Mouse (Mus musculus) left cerebral cortex, postnatal 25 days (tissue): ENCODE measurements around the gene Lmna. TPM values are rescaled to one million over a fixed set of nuclear protein-coding genes. Genes with fewer than 3 reads are reported as not detected.
A peak's percentile ranks its signal among the peaks of the same experiment; 100 is the strongest.

Experiments
- DNase-seq, 2 experiments: peaks; one replicate each; pipeline ENCODE4 v3.0.0; 2022; ENCODE audit warnings: low spot score in 2 of 2, mixed read lengths in 1 of 2
- intact Hi-C: fragments of 180-260 bp; cut with DNase I; formaldehyde crosslinking; loops from one replicate; pipeline ENCODE4 v1.15.1; 2025
- total RNA-seq, 2 experiments: library from RNA; stranded (reverse); gene quantifications; 2 replicates each; pipeline ENCODE4 v1.2.3; 2021

Gene Lmna
- total RNA-seq, 2 experiments from 2014 or later = 42.1 to 48.7 TPM

DNA sequence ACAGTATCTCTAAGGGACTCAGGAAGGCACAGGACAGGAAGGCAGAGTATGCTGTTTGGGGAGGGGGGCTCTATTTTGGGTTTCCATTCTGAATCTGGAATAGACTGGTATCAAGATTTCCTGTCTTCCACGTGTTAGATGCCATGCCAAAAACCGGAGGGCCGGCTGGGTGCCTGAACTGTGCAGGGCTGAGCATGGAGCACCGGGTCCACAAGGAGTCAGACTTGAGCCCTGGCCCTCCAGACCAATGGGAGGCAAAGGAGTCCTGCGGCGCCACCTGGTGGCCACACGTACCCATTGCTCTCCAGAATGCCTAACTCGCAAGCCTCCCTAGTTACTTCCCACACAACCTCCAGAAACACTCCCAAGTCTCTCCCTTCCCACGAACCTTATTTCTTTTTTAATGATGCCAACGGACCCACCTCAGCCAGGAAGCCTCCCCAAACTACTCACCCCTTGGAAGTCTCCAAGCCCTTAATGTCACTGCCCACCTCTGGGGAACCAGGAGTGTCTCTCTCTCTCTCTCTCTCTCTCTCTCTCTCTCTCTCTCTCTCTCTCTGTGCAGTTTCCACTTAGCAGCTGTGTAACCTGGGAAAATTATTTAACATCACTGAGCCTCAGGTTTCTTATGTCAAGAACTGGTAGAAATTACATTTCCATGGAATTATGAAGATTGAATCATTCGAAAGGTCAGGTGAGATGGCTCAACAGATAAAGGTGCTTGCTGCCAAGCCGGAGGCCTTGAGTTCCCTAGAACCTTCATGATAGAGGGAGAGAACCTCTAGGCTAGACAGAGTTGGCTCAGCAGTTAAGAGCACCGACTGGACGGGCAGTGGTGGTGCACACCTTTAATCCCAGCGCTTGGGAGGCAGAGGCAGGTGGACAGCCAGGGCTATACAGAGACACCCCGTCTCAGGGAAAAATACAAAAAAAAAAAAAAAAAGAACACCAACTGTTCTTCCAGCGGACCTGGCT, 16.7 kb upstream of the Lmna start:
- peak; percentile 75 to 85 for DNase-seq
- intact Hi-C loops = loop anchor here (1.0 kb wide), 1 partner anchor 43 kb away; no protein-coding TSS in a partner anchor

DNA sequence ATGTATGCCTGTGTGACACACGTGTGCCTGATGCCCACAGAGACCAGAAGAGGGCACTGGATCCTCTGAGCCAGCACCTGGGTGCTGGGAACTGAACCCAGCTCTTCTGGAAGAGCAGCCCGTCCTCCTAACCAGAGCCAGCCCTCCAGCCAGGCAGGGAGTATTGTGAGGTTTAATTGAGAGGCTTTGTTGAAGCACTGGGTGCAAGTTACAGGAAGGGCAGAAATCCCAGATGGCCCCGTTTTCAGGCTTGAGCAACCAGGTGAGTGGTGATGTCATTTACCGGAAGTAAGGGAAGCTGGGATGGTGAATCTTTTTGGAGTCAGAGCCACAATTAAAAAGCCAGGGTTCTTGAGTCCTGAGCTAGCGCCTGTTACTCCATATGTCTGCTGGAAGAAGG, 15.3 kb upstream of the Lmna start:
- no peak for DNase-seq
- intact Hi-C loops = no loop called here

DNA sequence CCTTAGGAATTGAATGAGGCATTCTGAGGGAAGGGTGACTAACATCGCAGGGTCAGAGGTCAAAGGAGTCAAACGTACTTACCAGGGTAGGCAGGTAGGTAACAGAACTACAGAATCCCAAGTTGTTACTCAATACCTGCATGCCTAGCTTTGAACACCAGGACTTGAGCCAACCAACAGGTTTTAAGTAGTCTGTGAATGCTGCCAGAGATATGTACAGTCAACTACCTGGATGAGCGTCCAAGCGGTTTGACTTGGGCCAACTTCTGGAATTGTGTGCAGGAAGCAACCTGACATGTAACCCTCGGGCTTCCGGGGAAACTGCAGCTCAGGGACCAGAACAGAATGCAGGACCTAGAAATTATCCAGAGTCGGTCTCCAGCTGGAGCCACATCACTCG, 13.3 kb upstream of the Lmna start:
- intact Hi-C loops = loop anchor here (2.0 kb wide), 1 partner anchor 116 kb away; no protein-coding TSS in a partner anchor

DNA sequence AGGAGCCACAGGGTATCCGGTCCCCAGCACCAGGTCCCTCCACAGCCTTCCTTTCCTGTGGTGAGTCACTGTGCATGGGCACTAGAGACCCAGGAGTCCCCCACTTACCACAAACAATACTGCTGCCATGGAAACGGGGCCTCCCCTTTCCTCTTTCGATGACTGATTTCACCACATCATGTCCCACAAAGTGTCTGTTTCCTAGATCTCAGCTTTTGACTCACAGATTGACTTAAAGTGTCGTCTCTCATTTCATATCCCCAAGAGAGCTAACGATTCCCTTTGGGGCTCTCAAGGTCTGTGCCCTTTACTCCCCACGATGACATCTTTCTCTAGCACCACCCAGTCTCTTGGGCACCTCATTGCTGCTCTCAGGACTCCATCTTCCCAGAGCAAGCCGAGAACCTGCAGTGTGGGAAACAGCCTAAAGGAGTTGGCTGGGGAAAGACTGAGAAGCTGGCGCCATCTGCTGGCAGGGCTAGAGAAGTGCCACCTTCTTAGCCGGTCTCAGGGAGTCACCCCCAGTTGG, 12.1 kb upstream of the Lmna start:
- peak; percentile 56 to 72 for DNase-seq
- intact Hi-C loops = loop anchor here (1.0 to 2.0 kb wide), 2 partner anchors 39 to 115 kb away; no protein-coding TSS in a partner anchor

More for the DNA sequence above, 13.3 kb upstream of the Lmna start:
- DNase-seq = no peak

DNA sequence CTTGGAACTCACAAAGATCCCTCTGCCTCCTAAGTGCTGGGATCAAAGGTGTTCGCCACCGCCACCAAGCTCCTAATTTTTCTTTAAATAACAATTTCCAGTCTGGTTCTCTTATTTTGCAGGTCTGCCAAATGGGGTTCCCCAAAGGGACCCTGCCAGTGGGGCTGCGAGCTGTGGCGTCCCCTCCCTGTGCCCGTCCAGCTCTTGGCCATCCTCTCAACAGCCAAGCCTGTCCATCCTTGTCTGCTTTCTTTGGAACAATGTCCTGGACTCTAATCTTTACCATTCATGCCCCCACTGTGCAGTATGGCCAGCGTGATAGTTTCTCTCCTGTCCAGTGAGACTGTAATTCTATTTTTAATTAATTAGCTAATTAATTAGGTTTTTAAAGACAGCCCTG, 11.4 kb upstream of the Lmna start:
- DNase-seq = no peak
- intact Hi-C loops = no loop called here

DNA sequence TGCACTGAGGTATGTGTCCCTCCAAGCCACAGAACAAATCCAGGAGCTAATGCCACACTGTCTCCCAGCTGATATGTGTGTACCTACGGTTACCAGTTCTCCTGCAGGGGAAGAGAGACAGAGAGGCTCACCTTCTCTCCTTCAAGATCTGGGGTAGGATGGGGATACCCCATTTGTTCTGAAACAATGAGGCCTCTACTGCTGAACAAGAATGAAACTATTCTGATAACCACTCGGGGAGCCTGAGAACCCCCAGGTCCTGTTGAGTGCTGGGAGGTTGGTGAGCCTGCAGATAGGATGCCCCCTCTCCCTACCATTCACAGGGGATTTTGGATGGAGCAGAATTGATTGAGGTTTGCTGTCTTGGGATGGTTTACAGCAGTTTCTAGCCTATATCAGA, 10.3 kb upstream of the Lmna start:
- intact Hi-C loops = no loop called here
- no peak for DNase-seq

DNA sequence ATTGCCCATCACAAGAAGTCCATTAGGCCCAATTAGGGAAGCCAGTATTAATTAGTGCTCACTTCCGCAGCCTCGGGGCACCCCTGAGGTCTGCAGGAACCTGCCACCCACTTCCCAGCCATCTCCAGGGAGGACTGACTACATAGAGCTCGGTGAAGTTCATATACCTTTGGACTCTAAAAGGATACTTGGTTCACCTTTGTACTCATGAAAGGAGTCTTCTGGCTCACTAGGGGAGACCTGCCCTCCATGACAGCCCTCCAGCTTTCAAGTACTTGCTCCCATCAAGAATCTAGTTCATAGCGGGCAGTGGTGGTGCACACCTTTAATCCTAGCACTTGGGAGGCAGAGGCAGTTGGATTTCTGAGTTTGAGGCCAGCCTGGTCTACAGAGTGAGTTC, 8.7 kb upstream of the Lmna start:
- DNase-seq = no peak

DNA sequence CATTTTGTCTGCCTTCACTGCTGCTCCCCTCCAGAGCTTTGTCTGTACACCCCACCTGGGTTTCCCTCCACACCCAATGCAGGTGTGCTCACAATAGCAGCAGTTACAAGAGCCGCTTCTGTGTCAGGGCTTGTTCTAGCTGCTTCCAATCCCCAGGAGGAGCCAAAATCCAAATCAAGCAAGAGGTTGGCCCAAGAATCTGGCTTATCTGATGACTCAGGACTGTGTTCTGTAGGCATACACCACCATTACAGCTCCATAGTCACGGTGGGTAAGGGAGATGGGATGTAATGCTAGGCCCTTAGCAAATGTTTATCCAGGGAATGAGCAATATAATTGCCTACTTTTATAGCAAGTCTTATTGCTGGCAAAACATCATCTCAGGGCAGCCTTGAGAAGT, 6.7 kb upstream of the Lmna start:
- DNase-seq = no peak
- intact Hi-C loops = no loop called here

More for the DNA sequence above, 8.7 kb upstream of the Lmna start:
- intact Hi-C loops = no loop called here

DNA sequence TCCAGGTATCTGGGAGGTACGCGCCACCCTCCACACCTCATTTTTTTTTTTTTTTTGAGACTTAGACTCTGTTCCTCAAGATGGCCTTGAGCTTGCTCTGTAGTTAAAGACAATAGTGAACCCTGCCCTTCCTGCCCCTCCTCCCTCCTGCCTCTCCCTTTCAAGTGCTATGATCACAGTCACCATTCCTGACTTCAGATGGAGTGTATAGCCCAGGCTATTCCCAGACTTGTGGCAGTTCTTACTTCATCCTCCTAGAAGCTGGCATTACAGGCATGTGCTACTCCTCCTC, 5.3 kb upstream of the Lmna start:
- intact Hi-C loops = no loop called here

DNA sequence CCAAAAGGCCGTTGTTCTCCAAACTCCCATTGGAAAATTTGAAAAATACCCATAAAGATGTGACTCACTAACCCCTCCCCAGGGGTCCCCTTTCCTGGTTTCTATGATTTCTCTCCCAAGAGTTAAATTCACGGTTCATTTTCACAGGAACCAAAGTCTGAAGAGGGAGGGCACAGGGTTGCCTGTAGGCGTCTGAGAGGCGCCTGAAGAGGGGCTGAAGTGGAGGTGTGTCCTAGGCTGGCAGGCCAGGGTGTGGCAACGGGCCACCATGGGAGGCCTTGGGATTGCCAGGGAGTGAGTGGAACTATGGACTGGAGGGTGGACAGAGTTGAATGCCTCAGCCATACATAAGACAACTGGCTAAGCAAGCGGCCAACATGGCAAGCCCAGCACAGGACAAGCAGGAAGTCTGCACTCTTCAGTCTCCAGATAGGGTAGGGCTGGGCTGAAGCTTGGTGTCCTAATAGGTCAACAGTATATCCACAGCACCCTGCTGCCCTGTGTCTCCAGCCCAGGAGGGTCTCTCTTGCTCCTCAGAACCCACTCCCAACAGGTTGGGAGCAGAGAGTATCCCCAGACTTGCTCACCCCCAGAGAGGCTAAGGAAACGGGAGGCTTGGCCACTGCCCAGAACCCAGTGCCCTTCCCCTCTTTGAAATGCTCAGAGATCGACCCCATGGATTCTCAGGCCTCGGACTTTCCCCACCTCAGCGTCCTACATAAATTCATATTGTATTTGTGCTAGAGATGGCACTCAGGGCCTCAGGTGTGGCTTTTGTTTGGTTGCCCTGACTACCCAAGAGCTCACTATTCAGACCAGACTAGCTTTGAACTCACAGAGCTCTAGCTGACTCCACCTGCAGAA, 4.7 kb upstream of the Lmna start:
- intact Hi-C loops = no loop called here
- DNase-seq = no peak

More for the DNA sequence above, 5.3 kb upstream of the Lmna start:
- DNase-seq = no peak

DNA sequence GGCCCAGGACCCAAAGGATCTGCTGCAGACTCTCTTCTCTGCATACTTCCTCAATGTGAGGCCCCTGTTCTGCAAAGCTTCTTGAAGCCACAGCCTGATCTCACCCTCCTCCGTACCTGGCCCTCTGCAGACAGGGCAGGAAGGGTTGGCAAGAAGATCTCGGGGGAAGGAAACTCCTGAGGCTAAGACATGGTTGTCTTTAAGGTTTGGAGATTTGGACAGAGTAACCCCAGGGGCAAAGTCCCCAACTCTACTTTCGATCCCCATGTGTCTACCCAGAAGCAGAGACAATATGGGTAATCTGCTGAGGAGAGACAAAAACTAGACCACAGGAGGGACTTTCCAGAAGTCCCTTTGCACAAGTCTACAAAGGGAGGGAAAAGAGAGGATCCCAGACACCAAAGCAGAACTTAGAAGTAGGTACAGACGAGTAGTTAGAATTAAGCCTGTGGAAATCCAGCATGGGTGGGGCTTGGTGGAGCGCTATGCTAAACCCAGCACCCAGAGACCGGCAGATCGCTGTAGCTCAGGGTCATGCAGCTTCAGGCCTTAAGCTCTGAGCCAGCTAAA, 3.9 kb upstream of the Lmna start:
- intact Hi-C loops = no loop called here
- DNase-seq = no peak

DNA sequence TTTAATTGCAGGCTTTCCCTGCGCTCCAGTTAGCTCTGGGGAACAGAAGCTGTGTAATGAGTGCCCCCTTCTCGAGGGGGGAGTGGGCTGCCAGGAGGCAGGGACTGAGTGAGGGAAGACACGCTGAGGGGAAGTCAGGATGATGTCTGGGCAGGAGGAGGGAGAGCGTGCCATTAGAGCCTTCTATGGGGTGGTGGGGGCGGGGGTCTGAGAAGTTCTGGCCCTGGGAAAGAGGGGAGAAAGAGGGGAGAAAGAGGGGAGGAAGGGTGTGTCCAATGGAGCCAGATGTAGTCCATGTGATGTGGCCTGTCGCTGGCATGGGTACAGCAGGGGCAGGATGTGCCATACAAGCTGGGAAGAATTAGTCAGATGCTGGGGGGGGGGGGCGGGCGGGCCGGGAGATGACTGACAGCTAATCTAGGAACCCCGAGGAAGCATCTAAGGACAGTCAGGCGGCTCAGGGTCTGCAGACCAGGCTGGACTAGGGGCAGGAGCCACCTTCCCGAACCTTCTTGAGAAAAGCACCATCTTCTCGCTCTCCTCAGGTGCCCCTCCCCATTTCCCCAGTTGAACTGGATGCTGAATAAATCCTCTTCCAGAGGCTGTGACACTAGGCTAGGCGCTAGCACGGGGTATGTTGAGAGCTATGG, 3.3 kb upstream of the Lmna start:
- DNase-seq = no peak
- intact Hi-C loops = no loop called here

DNA sequence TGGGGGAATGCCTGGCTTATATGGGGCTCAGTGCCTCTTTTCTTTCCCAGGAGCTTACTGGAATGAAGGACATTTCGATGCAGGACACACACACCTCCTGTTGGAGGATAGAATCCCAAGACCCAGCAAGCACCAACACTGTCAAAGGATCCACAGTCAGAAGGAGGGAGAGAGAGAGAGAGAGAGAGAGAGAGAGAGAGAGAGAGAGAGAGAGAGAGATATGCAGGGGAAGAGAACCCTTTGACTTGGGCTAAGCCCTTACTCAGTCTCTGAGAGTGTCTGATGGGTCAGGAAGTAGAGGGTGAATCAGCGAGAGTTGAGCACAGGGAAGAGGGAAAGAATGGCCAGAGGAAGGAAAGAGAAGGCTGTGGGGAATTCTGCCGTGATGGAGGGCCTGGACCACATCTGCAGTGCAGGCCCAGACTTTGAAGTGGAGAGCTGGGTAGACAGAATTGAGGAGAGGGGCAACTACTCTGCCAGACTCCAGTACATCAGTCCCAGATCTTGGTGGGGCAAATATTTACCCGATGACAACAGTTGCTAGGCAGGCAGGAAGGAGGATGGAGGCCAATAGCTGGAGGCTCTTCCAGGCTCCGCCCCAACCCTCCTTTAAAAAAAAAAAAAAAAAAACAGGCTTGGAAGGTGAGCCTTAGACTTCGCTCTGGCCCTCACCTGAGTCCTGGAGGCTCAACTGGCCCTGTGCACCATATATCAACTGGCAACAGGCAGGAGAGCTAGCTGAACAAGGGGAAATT, 2.6 kb upstream of the Lmna start:
- intact Hi-C loops = no loop called here
- no peak for DNase-seq

DNA sequence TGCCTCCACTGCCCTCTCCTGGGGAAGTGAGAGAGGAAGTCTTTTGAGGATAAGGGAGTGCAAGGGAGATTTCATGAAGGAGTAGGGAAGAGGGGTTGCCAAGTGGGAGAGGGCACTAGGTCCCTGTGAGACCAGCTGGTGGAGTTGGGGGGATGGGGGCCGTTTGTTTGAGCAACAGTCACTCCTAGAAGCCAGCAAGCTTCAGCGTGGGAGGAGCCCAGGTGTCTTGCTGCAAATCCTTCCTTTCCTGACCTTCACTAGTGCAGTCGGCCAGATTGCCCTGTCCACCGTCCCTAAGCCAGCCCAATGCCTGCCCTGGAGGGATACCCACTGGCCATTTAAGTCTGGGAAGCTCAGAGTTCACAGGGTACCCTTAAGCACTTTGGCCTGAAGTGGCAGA, 1.8 kb upstream of the Lmna start:
- intact Hi-C loops = no loop called here
- no peak for DNase-seq

DNA sequence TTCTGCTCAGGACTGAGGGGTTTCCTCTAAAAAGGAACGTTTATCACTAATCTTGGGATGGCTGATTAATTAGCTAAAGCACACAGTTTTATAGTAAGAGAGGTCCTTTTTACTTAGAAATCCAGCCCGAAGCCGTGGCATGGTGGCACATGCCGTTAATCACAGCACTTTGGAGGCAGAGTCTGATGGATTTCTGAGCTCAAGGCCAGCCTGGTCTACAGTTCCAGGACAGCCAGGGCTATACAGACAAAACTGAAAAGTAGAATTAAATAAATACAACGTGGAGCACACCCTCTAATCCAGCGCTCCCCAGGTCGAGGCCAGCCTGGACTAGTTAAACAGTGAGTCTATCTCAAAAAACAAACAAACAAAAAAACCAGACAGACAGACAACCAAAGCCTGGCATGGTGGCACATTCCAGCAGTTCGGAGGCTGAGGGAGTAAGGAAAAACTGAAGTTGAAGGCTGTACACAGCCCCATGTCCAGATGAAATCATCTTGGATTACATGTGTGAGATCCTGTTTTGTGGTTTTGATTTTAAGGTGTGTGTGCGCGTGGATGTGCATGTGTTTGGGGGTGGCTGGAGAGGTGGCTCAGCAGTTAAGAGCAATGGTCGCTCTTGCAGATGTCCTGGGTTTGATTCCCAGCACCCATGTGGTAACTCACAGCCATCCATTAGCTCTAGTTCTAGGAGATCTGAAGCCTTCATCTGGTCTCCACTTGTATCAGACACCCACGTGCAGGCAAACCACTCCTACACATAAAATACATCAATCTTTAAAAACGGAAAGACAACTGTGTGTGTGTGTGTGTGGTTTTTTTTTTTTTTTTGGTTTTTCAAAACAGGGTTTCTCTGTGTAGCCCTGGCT, 899 bp upstream of the Lmna start:
- no peak for DNase-seq

DNA sequence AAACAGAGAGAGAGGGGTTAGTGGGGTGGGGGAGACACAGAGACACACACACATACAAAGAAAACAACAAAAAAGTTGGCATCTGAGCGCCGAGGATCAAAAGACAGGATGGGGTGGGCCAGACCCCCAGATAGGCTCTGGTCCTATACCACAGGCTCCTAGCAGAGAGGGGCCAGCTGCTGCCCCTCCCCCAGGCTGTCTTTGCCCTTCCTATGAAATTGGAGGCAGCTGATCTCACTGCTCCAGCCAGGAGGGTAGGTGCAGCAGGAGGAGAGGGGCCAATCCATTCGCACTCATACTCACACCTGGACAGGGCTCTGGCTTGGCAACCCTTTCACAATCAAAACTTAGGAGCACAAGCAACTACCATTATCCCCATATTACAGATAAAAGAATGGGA, 506 bp downstream of the Lmna start:
- intact Hi-C loops = no loop called here
- no peak for DNase-seq

More for the DNA sequence above, 899 bp upstream of the Lmna start:
- intact Hi-C loops = no loop called here

DNA sequence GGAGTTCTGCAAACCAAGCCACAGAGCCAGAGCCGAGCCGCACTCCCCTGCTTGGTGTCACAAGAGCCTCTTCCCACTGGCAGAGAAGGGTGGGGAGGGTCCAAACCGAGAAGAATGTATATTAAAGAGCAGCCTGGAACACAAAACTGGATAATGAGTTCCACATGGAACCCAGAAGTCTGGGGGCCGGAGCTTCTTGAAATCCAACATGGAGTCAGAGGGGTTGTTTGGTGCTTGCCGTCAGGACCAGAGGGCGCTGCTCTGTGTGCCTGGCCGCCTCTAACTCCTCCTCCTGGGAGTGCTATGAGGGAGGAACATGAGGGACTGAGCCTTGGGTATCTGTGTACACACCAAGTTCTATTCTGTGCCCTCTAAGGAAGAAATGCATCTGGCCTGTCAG, 4.0 kb downstream of the Lmna start:
- intact Hi-C loops = no loop called here
- no peak for DNase-seq

DNA sequence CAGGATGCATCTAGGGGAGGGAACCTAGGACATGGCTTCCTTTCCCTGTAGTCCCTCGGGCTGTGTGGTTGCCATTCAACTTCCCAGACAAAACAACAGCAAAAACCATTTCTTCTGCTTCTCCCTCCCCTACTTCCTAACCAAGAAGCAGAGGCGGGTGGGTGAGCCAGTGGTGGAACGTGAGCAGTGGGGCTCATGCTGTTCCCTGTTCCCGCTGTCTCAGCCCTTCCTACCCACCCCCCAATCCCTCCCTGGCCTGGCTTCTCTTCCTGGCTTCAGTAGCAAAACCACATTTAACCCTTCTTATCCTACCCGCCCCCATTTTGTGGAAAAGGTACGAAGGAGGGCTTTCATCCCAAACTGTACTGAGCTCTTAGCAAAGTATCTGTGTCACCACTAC, 4.7 kb downstream of the Lmna start:
- no peak for DNase-seq
- intact Hi-C loops = no loop called here
